ENCODE assay signal across 8 mouse cellular contexts in the genomic region with DNA sequence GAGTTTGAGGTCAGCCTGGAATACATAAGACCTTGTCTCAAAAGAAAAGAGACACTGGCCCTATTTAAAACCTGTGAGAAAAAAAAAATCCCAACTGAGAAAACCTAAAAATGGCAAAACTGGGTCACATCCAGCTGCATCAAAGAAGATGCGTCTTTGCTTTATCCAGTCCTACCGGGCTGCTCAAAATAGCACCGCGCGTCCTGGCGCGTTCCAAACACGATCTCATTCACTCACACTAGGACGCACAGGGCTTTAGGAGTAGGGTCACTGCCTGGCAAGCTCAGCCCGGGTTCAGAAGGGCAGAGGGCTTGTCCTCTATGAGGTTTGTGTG. TPM values are rescaled to one million over a fixed set of nuclear protein-coding genes. Genes with fewer than 3 reads are reported as not detected.
DNase-seq lines count a peak whose midpoint lies in the region; ATAC-seq lines count a peak whose summit lies in the region.

No protein-coding gene starts in this region.

- peak overlapping the region; percentile 65; the same call in 1 of the 2 replicates for H3K27ac ChIP-seq in embryonic facial prominence, embryonic 10.5 days (replicated peaks)
- peak overlapping the region; percentile 75 for H3K27ac ChIP-seq in neural tube, embryonic 11.5 days (ENCODE audit: low read depth, low read length)

- H3K4me3 ChIP-seq in embryonic facial prominence, embryonic 10.5 days, result no peak overlapping the region
- H3K4me3 ChIP-seq in neural tube, embryonic 11.5 days (ENCODE audit: low read depth, low read length), result no peak overlapping the region

- no peak overlapping the region for H3K4me2 ChIP-seq in neural tube, embryonic 11.5 days (ENCODE audit: low read depth)

- intact Hi-C loops in left cerebral cortex, postnatal 4 days (cut with DNase I), result no loop called here
- intact Hi-C loops in left cerebral cortex, postnatal 14 days (cut with DNase I), result no loop called here

- H3K9ac ChIP-seq in neural tube, embryonic 11.5 days (ENCODE audit: low read length), result peak overlapping the region; percentile 42; the same call in 1 of the 2 replicates

- no peak for ATAC-seq in neural tube, embryonic 11.5 days (ENCODE audit: insufficient read depth, low FRiP score, low TSS enrichment)

- DNase-seq in left cerebral cortex, adult 18-20 months (ENCODE audit: low spot score in 2 of 2), result peak; percentile 42 to 53
- DNase-seq in left cerebral cortex, postnatal 4 days, result no peak
- DNase-seq in embryonic facial prominence, embryonic 10.5 days (ENCODE audit: low spot score), result no peak
- peak; percentile 44 to 71 for DNase-seq in left cerebral cortex, postnatal 14 days (ENCODE audit: low spot score in 2 of 2)
- DNase-seq in neural tube, embryonic 11.5 days (ENCODE audit: low spot score), result peak; percentile 24
- no peak for DNase-seq in retina, postnatal 1 day
- DNase-seq in urinary bladder, postnatal 25 days (ENCODE audit: low spot score), result no peak
- DNase-seq in testis, postnatal 10 days (ENCODE audit: low spot score), result no peak

- no peaks in the 10 kb centered on the region for H3K9me3 ChIP-seq in embryonic facial prominence, embryonic 10.5 days
- no peaks in the 10 kb centered on the region for H3K9me3 ChIP-seq in neural tube, embryonic 11.5 days (ENCODE audit: control insufficient read depth, low read length)

- 68% methylated on average over 10 of the region's 10 CpGs for WGBS in embryonic facial prominence, embryonic 10.5 days
- WGBS in neural tube, embryonic 11.5 days, result 43% methylated on average over 10 of the region's 10 CpGs

- H3K4me1 ChIP-seq in embryonic facial prominence, embryonic 10.5 days, result peaks cover 22% of the 10 kb centered on the region
- peaks cover 14% of the 10 kb centered on the region; the same call in 1 of the 2 replicates for H3K4me1 ChIP-seq in neural tube, embryonic 11.5 days (ENCODE audit: control insufficient read depth, insufficient read depth, low read length)

- no peaks in the 10 kb centered on the region; the same call in 1 of the 2 replicates for H3K36me3 ChIP-seq in embryonic facial prominence, embryonic 10.5 days (replicated peaks)
- no peaks in the 10 kb centered on the region for H3K36me3 ChIP-seq in neural tube, embryonic 11.5 days (ENCODE audit: control insufficient read depth, insufficient read depth, low read length)

- peaks cover 3% of the 10 kb centered on the region; the same call in 1 of the 2 replicates for H3K27me3 ChIP-seq in embryonic facial prominence, embryonic 10.5 days (replicated peaks; ENCODE audit: low read depth, poor library complexity, severe bottlenecking)
- H3K27me3 ChIP-seq in neural tube, embryonic 11.5 days (ENCODE audit: control insufficient read depth, insufficient read depth, low read length), result no peaks in the 10 kb centered on the region

RNA-seq across cellular contexts. Expression of gene P2rx7, which starts 9.4 kb away (rescaled TPM):
- total RNA-seq in left cerebral cortex, adult 18-20 months (2021), result 1 to 10 TPM; 7.2 to 7.7 TPM
- total RNA-seq in left cerebral cortex, postnatal 4 days (2021), result 1 to 10 TPM; 4.1 to 5.0 TPM
- polyA plus RNA-seq in embryonic facial prominence, embryonic 10.5 days (2016; fragmentation: Nextera tagmentation; extraction: Ambion mirVana), result 0.30 and 0.35 TPM in 2 replicates
- total RNA-seq in left cerebral cortex, postnatal 14 days (2021), result 1 to 10 TPM; 6.3 to 6.8 TPM
- 1.6 and 2.4 TPM in 2 replicates for polyA plus RNA-seq in neural tube, embryonic 11.5 days (2014; fragmentation: Nextera tagmentation; extraction: Ambion mirVana)

RNA-seq across cellular contexts. Expression of gene Ift81, which starts 38.8 kb away (rescaled TPM):
- total RNA-seq in left cerebral cortex, adult 18-20 months (2021), result 10 to 100 TPM; 50.6 to 53.3 TPM
- 10 to 100 TPM; 38.3 to 49.6 TPM for total RNA-seq in left cerebral cortex, postnatal 4 days (2021)
- 40.3 and 50.2 TPM in 2 replicates for polyA plus RNA-seq in embryonic facial prominence, embryonic 10.5 days (2016; fragmentation: Nextera tagmentation; extraction: Ambion mirVana)
- total RNA-seq in left cerebral cortex, postnatal 14 days (2021), result 10 to 100 TPM; 35.5 to 36.5 TPM
- 41.2 and 44.7 TPM in 2 replicates for polyA plus RNA-seq in neural tube, embryonic 11.5 days (2014; fragmentation: Nextera tagmentation; extraction: Ambion mirVana)

RNA-seq across cellular contexts. Expression of gene P2rx4, which starts 54.3 kb away (rescaled TPM):
- 10 to 100 TPM; 19.1 to 20.7 TPM for total RNA-seq in left cerebral cortex, adult 18-20 months (2021)
- total RNA-seq in left cerebral cortex, postnatal 4 days (2021), result 1 to 10 TPM; 6.8 to 8.6 TPM
- polyA plus RNA-seq in embryonic facial prominence, embryonic 10.5 days (2016; fragmentation: Nextera tagmentation; extraction: Ambion mirVana), result 5.1 and 6.5 TPM in 2 replicates
- total RNA-seq in left cerebral cortex, postnatal 14 days (2021), result 10 to 100 TPM; 11.3 to 11.9 TPM
- 8.1 and 8.7 TPM in 2 replicates for polyA plus RNA-seq in neural tube, embryonic 11.5 days (2014; fragmentation: Nextera tagmentation; extraction: Ambion mirVana)

Comparison
In these comparisons a context has a peak if more than half of its experiments do, and no peak if none do; other contexts are left out.
1. DNase-seq: peak in left cerebral cortex, adult 18-20 months (2 of 2), left cerebral cortex, postnatal 14 days (2 of 2) and neural tube, embryonic 11.5 days (single experiment); none in left cerebral cortex, postnatal 4 days (single experiment), embryonic facial prominence, embryonic 10.5 days (single experiment), retina, postnatal 1 day (single experiment), urinary bladder, postnatal 25 days (single experiment) and testis, postnatal 10 days (single experiment).